Mouse (Mus musculus) hindbrain, embryonic 14.5 days (tissue): ENCODE data around the gene Ric1. TPM values are rescaled to one million over a fixed set of nuclear protein-coding genes. Genes with fewer than 3 reads are reported as not detected.
"Not testable (repeated sequence)": the region's sequence is repeated elsewhere in the genome, so short reads cannot be mapped to it uniquely, and the experiment has no call there.

Source experiments
- ATAC-seq: fragments of 200-750 bp; cut with Nextera tagmentation; 2 replicates; pipeline ENCODE4 v1.8.0; 2017; ENCODE audit warnings: moderate number of reproducible peaks, mild to moderate bottlenecking, moderate TSS enrichment, moderate library complexity; ENCODE audit not compliant: low FRiP score
- DNase-seq: peaks from one replicate; pipeline ENCODE4 v3.0.0-alpha.2; 2015; ENCODE audit warnings: low spot score
- H3K27ac ChIP-seq: fragments of 300-500 bp; sonication (generic); 2 replicates; pipeline ENCODE4 v1.5.1; 2014; ENCODE audit warnings: mild to moderate bottlenecking, moderate library complexity
- H3K27me3 ChIP-seq: fragments of 300-500 bp; sonication (generic); 2 replicates; pipeline ENCODE4 v1.6.1; 2014; ENCODE audit warnings: mild to moderate bottlenecking, low read length, mixed read lengths; ENCODE audit not compliant: control insufficient read depth, insufficient read depth
- H3K36me3 ChIP-seq: fragments of 300-500 bp; sonication (generic); replicated peaks from 2 replicates; pipeline ENCODE4 v1.6.1; 2014; ENCODE audit not compliant: control insufficient read depth, insufficient read depth
- H3K4me1 ChIP-seq: fragments of 300-500 bp; sonication (generic); replicated peaks from 2 replicates; pipeline ENCODE4 v1.6.1; 2014; ENCODE audit warnings: antibody characterized with exemption, low read length, mixed read lengths; ENCODE audit not compliant: control insufficient read depth, insufficient read depth
- H3K4me2 ChIP-seq: fragments of 300-500 bp; sonication (generic); replicated peaks from 2 replicates; pipeline ENCODE4 v1.6.1; 2014; ENCODE audit warnings: mild to moderate bottlenecking, moderate library complexity
- H3K4me3 ChIP-seq: fragments of 300-500 bp; sonication (generic); replicated peaks from 2 replicates; pipeline ENCODE4 v1.5.1; 2014; ENCODE audit warnings: mild to moderate bottlenecking, low read length
- H3K9ac ChIP-seq: fragments of 300-500 bp; sonication (generic); 2 replicates; pipeline ENCODE4 v1.6.1; 2014
- H3K9me3 ChIP-seq: fragments of 300-500 bp; sonication (generic); 2 replicates; pipeline ENCODE4 v1.6.1; 2016; ENCODE audit warnings: low read length; ENCODE audit not compliant: control insufficient read depth
- WGBS: fragments of 180-500 bp; shearing (Covaris S2); extraction: QIAGEN DNeasy Blood & Tissue Kit; methylation state at CpG from one replicate; pipeline ENCODE4 v1.1.7; 2014; 5-methylcytosine and 5-hydroxymethylcytosine counted together
- polyA plus RNA-seq: library from polyadenylated mRNA; unstranded; fragments of >200 nt; fragmentation: Nextera tagmentation; extraction: Ambion mirVana; gene quantifications from 2 replicates; pipeline ENCODE4 v1.2.1, GENCODE M21; 2014

The Ric1 gene
- polyA plus RNA-seq, 1 experiment from 2014 or later: 17.3 TPM

DNA sequence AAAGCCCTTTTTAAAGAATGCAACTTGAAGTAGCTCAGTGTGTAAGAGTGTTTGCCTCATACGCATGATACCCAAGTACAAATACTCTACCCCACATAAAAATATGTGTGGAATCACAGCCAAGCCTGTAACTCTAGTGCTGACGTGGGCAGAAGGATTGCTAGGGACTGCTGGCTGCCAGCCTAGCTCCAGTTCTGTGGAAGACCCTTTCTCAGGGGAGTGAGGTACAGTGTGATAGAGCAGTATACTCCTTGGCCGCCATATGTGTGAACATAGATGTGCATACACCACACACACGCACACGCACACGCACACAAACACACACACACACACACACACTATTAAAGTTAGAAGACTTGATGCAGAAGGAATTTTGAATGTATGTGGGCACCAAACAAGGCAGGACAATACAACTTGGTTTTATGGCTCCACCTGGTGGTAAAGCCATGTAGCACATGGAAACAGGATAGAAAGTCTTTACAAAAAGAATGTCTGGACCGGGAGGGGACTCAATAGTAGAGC, 41.2 kb downstream of the Ric1 start:
- Histone ChIP-seq H3K9ac (no peak overlapping the region), H3K4me2 (no peak overlapping the region), H3K27me3 (no peaks in the 10 kb centered on the region), H3K4me1 (no peaks in the 10 kb centered on the region), H3K9me3 (no peaks in the 10 kb centered on the region), H3K27ac (no peak overlapping the region), H3K36me3 (peaks cover 15% of the 10 kb centered on the region; the same call in 1 of the 2 replicates), H3K4me3 (no peak overlapping the region)
- WGBS: 73% methylated on average over 7 of the region's 7 CpGs
- DNase-seq (peak; percentile 70), ATAC-seq (peak; percentile 53; the same call in 1 of the 2 replicates)

DNA sequence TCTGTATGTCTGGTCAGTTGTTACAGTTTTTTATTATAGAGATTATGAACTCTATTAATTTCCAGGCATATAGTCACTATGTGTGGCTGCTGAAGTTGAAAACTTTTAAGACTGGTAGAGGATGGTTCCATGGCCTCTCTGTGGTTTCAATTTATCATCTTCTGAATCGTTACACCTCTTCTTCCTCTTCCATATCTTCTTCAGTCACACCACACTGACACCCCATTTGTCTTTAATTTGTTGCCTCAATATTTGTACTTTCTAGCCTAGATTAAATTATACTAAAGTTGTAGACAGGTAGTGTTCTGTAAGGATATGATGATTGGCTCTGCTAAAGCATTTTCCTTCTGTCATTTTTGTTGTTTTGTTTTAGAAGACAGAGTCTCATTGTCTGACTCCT, 44.4 kb downstream of the Ric1 start:
- Histone ChIP-seq H3K4me2 (no peak overlapping the region), H3K36me3 (peaks cover 29% of the 10 kb centered on the region), H3K27ac (no peak overlapping the region), H3K9ac (no peak overlapping the region), H3K27me3 (no peaks in the 10 kb centered on the region), H3K9me3 (no peaks in the 10 kb centered on the region), H3K4me3 (no peak overlapping the region), H3K4me1 (no peaks in the 10 kb centered on the region)
- DNase-seq (no peak), ATAC-seq (no peak)
- WGBS: 90% methylated on average over 1 of the region's 1 CpGs

DNA sequence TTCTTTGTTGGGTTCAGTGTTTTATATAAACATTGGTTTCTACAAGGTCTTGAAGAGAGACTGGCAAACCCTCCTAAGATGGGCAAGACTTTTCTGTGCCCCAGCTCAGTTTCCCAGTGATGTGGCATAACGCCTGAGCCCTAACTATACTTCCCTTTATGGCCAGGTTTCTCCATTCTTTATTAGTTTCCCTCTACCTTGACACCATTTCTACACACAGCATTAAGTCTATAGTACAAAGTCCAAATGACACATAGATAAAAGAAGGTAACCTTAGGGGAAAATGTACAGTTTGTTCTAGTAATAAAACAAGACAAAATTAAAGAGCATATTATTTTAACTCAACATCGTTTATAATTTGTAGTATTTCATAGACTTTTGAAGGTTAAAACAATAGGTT, 60.4 kb downstream of the Ric1 start:
- ATAC-seq (no peak), DNase-seq (no peak)
- Histone ChIP-seq H3K36me3 (peaks cover 56% of the 10 kb centered on the region), H3K4me3 (no peak overlapping the region), H3K4me2 (no peak overlapping the region), H3K9ac (no peak overlapping the region), H3K27ac (no peak overlapping the region), H3K27me3 (no peaks in the 10 kb centered on the region), H3K4me1 (no peaks in the 10 kb centered on the region), H3K9me3 (no peaks in the 10 kb centered on the region)
- WGBS: 94% methylated on average over 2 of the region's 2 CpGs

DNA sequence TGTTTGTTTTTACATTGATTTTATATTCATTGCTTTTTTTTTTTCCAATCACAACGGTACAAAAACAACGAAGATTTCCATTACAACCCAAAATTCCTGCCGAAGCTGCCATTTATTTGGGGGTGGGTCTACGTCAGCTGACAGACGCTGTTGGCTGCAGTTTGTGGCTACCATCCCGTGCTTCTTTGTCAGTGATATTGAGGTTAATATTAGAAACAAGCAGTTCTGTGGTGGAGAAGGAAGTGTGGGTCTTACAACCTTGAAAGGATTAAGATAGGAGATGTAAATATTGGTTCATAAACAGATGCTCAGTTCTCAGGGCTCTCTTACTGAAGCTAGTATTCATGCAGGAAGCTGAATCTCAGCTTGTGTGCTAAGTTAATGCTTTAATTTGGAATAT, 61.7 kb downstream of the Ric1 start:
- ATAC-seq (no peak), DNase-seq (no peak)
- no peaks in the 10 kb centered on the region for H3K27me3 ChIP-seq
- H3K36me3 ChIP-seq: peaks cover 57% of the 10 kb centered on the region
- H3K4me1 ChIP-seq: no peaks in the 10 kb centered on the region
- no peak overlapping the region for H3K4me2 ChIP-seq
- no peak overlapping the region for H3K27ac ChIP-seq
- no peaks in the 10 kb centered on the region for H3K9me3 ChIP-seq
- WGBS: 88% methylated on average over 6 of the region's 6 CpGs
- no peak overlapping the region for H3K4me3 ChIP-seq
- H3K9ac ChIP-seq: no peak overlapping the region

DNA sequence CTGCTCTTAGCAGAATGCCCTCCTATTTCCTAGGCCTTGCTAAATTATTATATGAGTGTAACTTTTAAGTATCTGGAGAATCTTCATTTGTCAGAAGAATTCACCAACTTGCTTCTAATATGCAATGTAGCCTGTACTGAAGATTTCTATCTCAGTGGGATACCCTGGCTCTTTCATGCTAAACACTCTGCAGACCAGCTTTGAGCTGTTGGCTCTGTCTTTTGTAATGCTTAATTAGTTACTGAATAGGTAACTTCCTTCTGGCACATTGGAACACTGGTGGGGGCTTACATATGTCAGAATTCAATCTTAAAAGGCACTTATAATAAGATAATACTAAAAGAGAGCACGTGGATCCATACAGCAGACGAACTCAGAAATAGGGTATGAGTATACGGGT, 71.7 kb downstream of the Ric1 start:
- DNase-seq, H3K4me3 ChIP-seq, H3K27ac ChIP-seq, H3K9ac ChIP-seq, ATAC-seq, H3K27me3 ChIP-seq, H3K4me1 ChIP-seq, H3K4me2 ChIP-seq, H3K9me3 ChIP-seq: not testable (repeated sequence)
- whole genome bisulfite sequencing: 57% methylated on average over 3 of the region's 3 CpGs
- H3K36me3 ChIP-seq: peaks cover 53% of the 10 kb centered on the region

DNA sequence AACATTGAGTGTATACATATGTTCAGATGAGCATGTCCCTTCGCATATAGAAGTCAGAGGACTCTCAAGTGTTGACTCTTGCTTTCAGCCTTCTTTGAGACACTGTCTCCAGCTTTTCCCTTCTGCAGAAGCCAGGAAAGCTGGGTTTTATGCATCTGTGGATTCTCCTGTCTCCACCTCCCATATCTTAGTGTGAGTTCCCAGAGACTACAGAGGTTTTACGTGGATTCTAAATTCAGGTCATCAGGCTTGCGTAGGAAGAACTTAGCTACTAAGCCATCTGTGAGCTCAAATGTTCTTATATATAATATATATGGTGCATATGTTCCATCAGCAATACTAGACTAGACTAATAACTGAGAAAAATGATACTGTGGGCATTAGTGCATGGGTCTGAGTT, 74.2 kb downstream of the Ric1 start:
- H3K36me3 ChIP-seq: peaks cover 60% of the 10 kb centered on the region
- no peak overlapping the region for H3K9ac ChIP-seq
- no peaks in the 10 kb centered on the region for H3K4me1 ChIP-seq
- no peaks in the 10 kb centered on the region for H3K27me3 ChIP-seq
- WGBS: 97% methylated on average over 3 of the region's 3 CpGs
- no peak for DNase-seq
- H3K9me3 ChIP-seq: no peaks in the 10 kb centered on the region
- H3K4me3 ChIP-seq: no peak overlapping the region
- H3K4me2 ChIP-seq: no peak overlapping the region
- no peak overlapping the region for H3K27ac ChIP-seq
- no peak for ATAC-seq

DNA sequence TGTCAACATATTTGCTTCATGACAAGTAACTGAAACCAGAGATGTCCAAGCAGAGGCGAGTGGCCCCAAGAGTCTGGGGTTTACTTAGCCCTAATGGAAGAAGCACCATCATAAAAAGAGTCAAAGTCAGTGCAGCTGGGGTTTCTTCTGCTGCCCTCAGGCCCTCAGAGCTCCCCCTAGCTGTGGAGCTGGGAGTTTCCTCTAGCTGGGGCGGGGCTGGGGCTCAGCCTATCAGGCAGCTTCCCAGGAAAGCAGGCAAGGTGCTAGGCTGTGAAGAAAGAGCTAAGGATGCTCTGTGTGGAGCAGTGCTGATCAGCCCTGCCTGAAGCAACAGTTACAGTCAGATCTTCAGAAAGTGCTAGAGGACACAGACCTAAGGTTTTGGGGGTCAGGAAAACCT, 74.9 kb downstream of the Ric1 start:
- DNase-seq: no peak
- WGBS: 100% methylated on average over 2 of the region's 2 CpGs
- H3K27me3 ChIP-seq: no peaks in the 10 kb centered on the region
- H3K36me3 ChIP-seq: peaks cover 60% of the 10 kb centered on the region
- no peak overlapping the region for H3K4me3 ChIP-seq
- H3K27ac ChIP-seq: no peak overlapping the region
- H3K4me2 ChIP-seq: no peak overlapping the region
- ATAC-seq: no peak
- no peaks in the 10 kb centered on the region for H3K9me3 ChIP-seq
- no peaks in the 10 kb centered on the region for H3K4me1 ChIP-seq
- no peak overlapping the region for H3K9ac ChIP-seq

DNA sequence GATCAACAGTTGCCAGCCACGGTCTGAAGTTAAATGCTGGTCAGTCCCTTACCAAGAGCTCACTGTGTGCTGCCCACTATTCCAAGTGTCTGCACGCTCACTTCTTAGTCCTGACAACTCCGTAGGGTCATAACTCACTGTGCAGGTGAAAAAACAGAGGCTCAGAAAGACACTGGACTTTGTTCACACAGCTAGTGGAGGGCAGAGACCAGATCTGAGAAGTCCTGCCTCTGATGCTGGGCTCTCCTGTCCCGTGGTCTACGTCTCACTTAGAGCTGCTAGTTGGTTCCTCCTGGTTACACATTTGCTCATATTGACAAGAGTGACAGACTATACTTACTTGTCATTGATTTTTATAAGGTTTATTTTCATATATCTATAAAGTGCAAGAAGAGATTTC, 76.9 kb downstream of the Ric1 start:
- H3K4me3 ChIP-seq: no peak overlapping the region
- peaks cover 80% of the 10 kb centered on the region for H3K36me3 ChIP-seq
- no peak overlapping the region for H3K9ac ChIP-seq
- ATAC-seq: no peak
- no peaks in the 10 kb centered on the region for H3K27me3 ChIP-seq
- 96% methylated on average over 5 of the region's 5 CpGs for WGBS
- H3K4me2 ChIP-seq: no peak overlapping the region
- no peak overlapping the region for H3K27ac ChIP-seq
- H3K9me3 ChIP-seq: no peaks in the 10 kb centered on the region
- H3K4me1 ChIP-seq: no peaks in the 10 kb centered on the region
- no peak for DNase-seq

DNA sequence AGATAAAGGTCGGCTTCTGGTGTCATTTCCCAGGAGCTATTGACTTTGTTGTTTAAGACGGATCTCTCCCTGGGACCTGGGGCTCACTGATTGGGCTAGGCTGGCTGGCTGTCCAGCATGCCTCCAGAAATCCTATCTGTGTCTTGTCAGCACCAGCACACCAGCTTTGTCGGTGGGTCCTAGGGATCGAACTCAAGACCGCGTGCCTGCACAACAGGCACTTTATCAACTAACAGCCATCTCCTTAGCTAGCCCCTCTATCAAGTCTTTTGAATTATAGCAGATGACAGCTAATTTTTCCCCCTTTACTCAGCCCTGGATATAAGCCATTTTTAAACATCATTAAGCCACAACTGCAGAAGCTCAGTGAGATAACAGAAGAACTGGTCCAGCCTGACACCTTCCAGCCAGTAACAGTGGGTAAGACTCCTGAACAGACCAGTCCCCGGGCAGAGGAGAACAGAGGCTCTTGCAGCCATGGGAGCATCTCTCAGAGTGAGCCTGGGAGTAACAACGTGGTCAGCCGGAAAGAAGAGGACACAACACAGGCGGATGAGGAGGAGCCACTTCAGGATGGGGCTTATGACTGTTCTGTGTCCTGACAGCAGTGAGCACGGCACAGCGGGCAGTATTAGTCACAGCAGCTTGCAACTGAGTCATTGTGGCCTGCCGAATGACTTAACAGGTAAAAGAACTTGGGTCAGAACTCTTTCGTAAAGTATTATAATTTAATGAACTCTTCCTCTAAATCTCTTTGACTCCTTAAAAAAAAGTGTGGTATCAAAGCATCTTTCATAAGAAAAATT, 81.7 kb downstream of the Ric1 start:
- ATAC-seq (no peak), DNase-seq (no peak)
- 91% methylated on average over 14 of the region's 14 CpGs for WGBS
- peaks cover 48% of the 10 kb centered on the region for H3K36me3 ChIP-seq
- no peaks in the 10 kb centered on the region for H3K4me1 ChIP-seq
- no peak overlapping the region for H3K27ac ChIP-seq
- H3K9me3 ChIP-seq: no peaks in the 10 kb centered on the region
- no peaks in the 10 kb centered on the region for H3K27me3 ChIP-seq
- no peak overlapping the region for H3K4me3 ChIP-seq
- H3K4me2 ChIP-seq: no peak overlapping the region
- H3K9ac ChIP-seq: no peak overlapping the region
